Mouse (Mus musculus): ENCODE data around the gene Serpina3g.
"Not testable (repeated sequence)": the region's sequence is repeated elsewhere in the genome, so short reads cannot be mapped to it uniquely, and the experiment has no call there.

Gene Serpina3g

DNA sequence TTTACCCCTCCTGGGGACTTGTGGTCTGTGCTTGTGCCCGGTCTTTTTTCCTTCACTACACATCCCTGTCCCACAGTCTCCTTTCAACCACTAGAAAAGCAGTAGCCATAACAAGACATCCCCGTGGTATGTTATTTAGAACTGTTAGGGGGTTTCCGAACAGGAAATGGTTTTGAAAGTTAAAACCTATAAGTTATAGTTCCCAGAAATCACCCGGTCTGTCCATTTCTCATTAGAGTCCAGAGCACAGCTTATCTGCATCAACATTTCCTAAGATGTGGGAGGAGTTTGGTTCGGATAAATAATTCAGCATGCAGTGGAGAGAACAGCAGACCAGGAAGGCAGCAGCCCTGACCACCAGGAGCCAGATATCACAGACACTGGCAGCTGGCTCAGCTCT lies at the start of gene Serpina3g:
Gene Serpina3g, plus strand, starts transcription at position 331 of the 400 bp plus-strand sequence.
- DNase-seq (ENCODE audit: low spot score) = no peak

GRCm38 (mm10) chr12:104189246-104189645 lies 46.8 kb upstream of the Serpina3g start:
- no peak for DNase-seq (ENCODE audit: low spot score)

- no peak for DNase-seq (ENCODE audit: low spot score)
Observed at GRCm38 (mm10) chr12:104190852-104191251, 45.2 kb upstream of the Serpina3g start.

DNA sequence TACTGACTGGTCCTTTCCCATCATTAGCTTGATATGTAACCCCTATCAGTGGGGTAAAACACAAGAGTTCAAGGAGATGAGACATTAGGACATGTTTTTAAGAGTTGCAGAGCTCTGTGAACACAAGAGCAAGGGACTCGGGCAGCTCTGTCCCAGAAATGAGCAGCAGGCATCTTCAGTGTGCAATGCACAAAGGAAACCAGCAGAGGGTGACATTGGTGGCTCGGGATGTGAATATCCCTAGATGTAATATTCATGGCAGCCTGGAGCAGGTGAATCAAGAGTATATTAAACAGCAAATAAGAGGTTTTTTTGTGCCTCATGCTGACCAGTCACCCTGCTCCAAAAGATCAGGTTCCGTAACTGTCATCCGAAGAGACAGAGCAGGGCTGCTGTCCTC lies 26.9 kb upstream of the Serpina3g start:
- DNase-seq (ENCODE audit: low spot score) = no peak

GRCm38 (mm10) chr12:104209802-104210201 lies 26.2 kb upstream of the Serpina3g start:
- no peak for DNase-seq (ENCODE audit: low spot score)

DNA sequence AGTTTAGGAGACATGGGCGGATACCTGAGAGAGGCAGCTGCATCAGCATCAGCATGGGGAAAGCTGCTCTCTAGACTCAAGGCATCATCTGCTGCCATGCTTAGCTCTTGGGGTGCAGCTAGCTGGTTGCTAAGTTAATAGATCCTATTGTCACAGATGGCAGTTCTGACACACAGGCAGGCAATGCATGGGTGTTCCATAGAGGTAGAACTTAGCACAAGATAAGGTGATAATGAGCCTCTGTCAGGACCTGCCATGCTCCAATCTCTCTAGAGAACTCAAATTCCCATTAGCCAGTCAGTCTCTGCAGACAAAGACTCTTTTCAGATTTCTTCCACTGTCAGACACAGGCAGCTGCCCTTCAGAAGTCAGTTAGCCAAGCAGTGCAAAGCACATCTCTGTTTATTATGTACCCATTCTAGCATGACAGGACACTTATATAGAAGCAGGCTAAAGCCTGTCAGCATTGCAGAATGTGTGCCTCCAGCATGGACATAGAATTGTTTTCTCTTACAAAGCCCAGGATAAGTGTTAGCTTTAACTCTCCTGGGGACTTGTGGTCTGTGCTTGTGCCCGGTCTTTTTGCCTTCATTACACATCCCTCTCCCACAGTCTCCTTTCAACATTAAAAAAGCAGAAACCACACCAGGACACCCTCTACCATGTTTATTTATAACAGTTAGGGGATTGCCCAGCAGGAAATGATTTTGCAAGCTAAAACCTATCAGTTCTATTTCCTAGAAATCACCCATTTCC lies 22.2 kb upstream of the Serpina3g start:
- no peak for DNase-seq (ENCODE audit: low spot score)

DNA sequence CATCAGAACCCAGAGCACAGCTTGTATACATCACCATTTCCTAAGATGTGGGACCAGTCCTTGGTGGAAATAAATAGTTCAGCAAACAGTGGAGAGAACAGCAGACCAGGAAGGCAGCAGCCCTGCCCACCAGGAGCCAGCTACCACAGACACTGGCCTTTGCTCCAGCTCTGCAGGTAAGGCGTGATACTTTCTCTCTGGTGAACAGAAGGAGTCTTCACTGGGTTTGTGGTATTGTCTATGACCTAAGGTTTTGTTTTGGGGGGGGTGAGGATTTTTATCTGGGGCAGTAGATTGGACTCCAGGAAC lies 21.6 kb upstream of the Serpina3g start, which contains the start of gene Serpina3f:
Gene Serpina3f, plus strand, starts transcription at position 100 of the 309 bp plus-strand sequence.
- DNase-seq (ENCODE audit: low spot score) = no peak

GRCm38 (mm10) chr12:104215249-104215648 lies 20.8 kb upstream of the Serpina3g start:
- no peak for DNase-seq (ENCODE audit: low spot score)

- no peak for DNase-seq (ENCODE audit: low spot score)
Observed at GRCm38 (mm10) chr12:104221616-104222015, 14.4 kb upstream of the Serpina3g start.

DNA sequence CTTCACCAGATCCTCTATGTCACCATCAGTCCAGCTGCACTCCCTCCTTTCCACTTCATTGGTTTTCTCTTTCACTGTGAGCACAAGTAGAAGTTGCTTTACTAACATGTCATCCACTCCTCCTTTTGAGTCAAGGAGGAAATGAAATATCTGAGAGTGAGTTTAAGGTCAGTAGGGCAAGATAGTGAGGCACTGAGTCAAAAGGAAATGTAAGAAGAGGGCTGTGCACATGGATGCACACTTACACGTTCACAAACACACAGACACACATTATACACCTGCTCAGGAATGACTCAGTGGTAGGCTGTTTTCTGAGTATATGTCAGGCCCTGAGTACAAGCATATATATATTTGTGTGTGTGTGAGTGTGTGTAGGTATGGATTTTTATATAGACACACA lies 12.4 kb upstream of the Serpina3g start:
- no peak for DNase-seq (ENCODE audit: low spot score)

DNA sequence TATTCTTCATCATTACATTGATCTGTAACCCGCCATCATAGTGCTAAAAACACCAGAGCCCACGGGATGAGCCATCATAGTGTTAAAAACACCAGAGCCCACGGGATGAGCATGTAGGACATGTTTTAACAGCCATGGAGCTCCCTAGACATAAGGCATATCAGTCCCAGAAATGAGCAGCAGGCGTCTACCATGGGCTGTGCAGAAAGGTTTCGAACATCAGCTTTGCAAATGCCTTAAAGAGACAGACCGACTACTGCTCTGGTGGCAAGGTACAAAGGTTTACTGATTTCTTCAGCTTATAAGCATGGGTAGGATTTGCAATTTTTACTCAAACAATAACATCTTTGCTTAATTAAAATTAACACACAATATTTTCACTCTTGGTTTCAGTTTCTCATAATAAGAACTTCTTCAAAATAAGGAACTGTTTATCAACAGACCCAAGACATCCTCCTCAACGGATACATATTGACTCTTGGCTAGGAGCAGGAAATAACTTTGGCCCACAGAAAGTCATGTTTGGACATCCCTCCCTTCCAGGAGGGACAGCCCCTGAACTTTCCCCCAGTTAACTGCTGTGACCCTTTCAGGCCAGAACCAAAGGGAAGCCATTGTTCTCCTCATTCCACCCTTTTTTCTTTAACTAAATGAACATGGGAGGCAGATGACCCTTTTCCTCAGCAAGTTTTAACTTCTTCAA lies 11.3 kb upstream of the Serpina3g start:
- DNase-seq (ENCODE audit: low spot score) = no peak

DNA sequence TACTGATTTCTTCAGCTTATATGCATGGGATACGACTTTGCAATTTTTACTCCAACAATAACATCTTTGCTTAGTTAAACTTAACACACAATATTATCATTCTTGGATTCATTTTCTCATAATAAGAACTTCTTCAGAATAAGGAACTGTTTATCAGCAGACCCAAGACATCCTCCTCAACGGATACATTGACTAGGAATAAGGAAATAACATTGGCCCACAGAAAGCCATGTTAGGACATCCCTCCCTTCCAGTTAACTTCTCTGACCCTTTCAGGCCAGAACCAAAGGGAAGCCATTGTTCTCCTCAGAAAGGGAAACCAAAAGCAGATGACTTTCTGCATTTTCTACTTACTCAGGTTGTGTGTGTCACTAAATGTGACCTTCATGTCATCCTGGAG lies 5.3 kb upstream of the Serpina3g start:
- no peak for DNase-seq (ENCODE audit: low spot score)

DNA sequence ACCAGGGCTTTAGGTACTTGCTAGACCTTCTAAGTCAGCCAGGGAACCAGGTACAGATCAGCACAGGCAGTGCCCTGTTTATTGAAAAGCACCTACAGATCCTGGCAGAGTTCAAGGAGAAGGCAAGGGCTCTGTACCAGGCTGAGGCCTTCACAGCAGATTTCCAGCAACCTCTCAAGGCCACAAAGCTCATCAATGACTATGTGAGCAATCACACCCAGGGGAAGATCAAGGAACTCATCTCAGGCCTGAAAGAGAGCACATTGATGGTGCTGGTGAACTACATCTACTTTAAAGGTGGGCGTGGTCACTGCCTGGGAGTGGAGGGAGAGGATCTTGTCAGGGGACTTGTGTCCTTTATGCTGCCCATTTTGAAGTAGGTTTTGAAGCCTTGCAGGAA lies 2.0 kb downstream of the Serpina3g start:
- DNase-seq (ENCODE audit: low spot score) = not testable (repeated sequence)

DNA sequence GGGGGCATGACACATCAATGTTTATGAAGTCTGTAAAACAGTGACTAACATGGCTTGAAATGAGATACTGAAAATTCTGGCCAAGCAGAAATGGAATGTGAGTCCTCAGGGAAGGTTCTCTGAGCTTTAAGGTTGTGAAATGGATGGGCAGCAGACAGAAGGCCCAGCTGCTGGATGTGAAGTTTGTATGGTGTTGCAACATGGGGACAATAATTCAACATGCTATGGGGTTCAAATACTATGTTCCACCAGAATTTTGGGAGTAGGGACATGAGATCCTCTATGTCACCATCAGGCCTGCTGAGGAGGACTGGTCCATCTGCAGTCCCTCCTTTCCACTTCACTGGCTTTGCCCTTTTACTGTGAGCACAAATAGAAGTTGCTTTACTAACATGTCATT lies 7.3 kb downstream of the Serpina3g start:
- DNase-seq (ENCODE audit: low spot score) = no peak

DNA sequence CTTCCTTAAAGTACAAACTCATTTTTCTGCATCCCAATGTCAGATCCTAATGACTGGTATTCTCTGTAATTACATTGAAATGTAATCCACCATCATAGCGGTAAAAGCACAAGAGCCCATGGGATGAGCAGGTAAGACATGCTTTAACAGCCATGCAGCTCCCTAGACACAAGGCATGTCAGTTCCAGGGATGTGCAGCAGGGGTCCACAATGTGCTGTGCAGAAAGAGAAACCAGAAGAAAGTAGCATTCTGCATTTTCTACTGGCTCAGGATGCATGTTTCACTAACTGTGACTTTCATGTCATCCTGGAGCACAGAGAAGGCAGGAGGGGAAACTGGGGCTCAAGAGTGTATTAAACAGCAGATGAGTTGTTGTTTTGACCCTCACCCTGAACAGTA lies 9.0 kb downstream of the Serpina3g start:
- DNase-seq (ENCODE audit: low spot score) = no peak

- DNase-seq (ENCODE audit: low spot score) = no peak
Observed at GRCm38 (mm10) chr12:104245595-104245994, 9.6 kb downstream of the Serpina3g start.

DNA sequence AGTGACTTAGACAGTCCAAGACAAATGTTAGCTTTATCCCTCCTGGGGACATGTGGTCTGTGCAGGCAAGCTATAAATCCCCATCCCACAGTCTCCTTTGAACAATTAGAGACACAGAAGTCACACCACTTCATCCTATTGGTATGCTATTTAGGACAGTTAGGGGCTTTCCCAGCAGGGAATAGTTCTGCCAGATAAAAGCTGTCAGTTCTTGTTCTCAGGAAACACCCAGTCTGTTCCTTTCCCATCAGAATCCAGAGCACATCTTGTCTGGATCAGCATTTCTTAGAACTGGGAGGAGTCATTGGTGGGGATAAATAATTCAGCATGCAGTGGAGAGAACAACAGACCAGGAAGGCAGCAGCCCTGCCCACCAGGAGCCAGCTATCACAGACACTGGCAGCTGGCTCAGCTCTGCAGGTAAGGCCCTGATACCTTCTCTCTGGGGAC lies 11.5 kb downstream of the Serpina3g start:
- peak; percentile 14 for DNase-seq (ENCODE audit: low spot score)

DNA sequence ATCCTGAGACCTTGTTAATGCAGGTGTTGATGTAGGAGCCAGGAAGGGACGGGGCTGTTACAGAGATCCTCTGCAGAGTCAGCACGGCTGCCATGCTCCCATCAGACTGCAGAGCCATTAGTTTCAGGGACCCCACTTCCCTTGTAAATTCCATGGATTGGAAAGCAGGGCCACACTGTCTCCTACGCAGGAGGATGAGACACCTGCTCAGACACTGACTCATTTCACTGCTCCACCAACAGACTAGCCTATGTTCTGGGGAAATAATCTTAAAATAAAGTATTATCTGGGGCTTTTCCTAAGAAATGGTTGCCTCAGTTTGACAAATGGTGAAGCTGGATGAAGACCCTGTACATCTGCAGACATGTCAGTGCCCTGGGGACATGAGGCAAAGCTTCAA lies 12.2 kb downstream of the Serpina3g start:
- no peak for DNase-seq (ENCODE audit: low spot score)

DNA sequence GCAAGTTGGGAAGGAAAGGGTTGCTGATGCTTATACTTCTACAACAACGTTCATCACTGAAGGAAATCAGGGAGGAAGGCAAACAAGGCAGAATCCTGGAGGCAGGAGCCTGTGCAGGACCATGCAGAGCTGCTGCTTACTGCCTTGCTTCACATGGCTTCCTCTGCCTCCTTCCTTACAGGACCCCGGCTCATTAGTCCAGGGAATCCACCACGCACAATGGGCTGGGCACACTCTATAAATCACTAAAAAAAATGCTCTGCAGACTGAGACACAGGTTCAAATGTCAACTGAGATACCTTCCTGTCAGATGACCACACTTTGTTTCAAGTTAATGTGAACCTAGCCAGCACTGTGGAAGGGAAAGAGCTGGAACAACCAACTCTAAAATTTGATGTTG lies 25.0 kb downstream of the Serpina3g start:
- DNase-seq (ENCODE audit: low spot score) = no peak

- peak; percentile 19 for DNase-seq (ENCODE audit: low spot score)
Observed at GRCm38 (mm10) chr12:104262863-104263262, 26.8 kb downstream of the Serpina3g start, which contains the start of gene Serpina3i. Serpina3i (plus strand) TSS chr12:104263122.

GRCm38 (mm10) chr12:104266374-104266773 lies 30.3 kb downstream of the Serpina3g start:
- DNase-seq (ENCODE audit: low spot score) = no peak

GRCm38 (mm10) chr12:104278216-104279055 lies 42.4 kb downstream of the Serpina3g start:
- DNase-seq (ENCODE audit: low spot score) = no peak

- no peak for DNase-seq (ENCODE audit: low spot score)
Observed at GRCm38 (mm10) chr12:104279056-104279435, 43.0 kb downstream of the Serpina3g start.

Measured in lung, postnatal 25 days (tissue).